Mouse (Mus musculus): ENCODE data around the gene Wrnip1. TPM values are rescaled to one million over a fixed set of nuclear protein-coding genes. Genes with fewer than 3 reads are reported as not detected.
A peak's percentile ranks its signal among the peaks of the same experiment; 100 is the strongest.
"Not testable (repeated sequence)": the region's sequence is repeated elsewhere in the genome, so short reads cannot be mapped to it uniquely, and the experiment has no call there.

Wrnip1 gene
- total RNA-seq, 1 experiment from 2014 or later: 20.6 TPM

- ATAC-seq (replicated peaks; ENCODE audit: insufficient number of reproducible peaks, low FRiP score, low TSS enrichment, poor library complexity, severe bottlenecking): no peak
Measured at GRCm38 (mm10) chr13:32841349-32841748, 39.5 kb downstream of the Wrnip1 start.

DNA sequence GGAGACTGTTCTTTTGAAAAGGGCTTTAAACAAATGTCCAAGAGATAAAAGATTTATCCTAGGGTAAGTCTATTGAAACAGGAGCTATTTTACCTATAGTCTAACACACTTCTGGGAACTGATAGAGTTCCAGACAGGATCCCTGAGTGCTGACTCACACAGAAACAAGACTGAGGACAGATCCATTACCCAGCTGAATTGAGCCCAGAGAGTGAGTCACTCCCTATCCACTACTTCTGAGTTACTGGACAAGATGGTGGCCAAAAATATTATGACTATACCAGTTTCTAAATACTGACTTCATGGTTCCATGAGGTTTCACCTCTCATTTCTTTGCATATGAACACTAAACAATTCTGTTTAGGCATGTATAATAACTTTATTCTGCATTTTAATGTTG is 44.4 kb downstream of the Wrnip1 start:
- ATAC-seq (replicated peaks; ENCODE audit: insufficient number of reproducible peaks, low FRiP score, low TSS enrichment, poor library complexity, severe bottlenecking): no peak

- no peak; the same call in 1 of the 2 replicates for ATAC-seq (replicated peaks; ENCODE audit: insufficient number of reproducible peaks, low FRiP score, low TSS enrichment, poor library complexity, severe bottlenecking)
Measured at GRCm38 (mm10) chr13:32849092-32849491, 47.3 kb downstream of the Wrnip1 start.

- ATAC-seq (replicated peaks; ENCODE audit: insufficient number of reproducible peaks, low FRiP score, low TSS enrichment, poor library complexity, severe bottlenecking): no peak
Measured at GRCm38 (mm10) chr13:32849531-32850123, 47.8 kb downstream of the Wrnip1 start.

- ATAC-seq (replicated peaks; ENCODE audit: insufficient number of reproducible peaks, low FRiP score, low TSS enrichment, poor library complexity, severe bottlenecking): no peak
Measured at GRCm38 (mm10) chr13:32850156-32850555, 48.3 kb downstream of the Wrnip1 start.

GRCm38 (mm10) chr13:32850668-32851404 is 49.0 kb downstream of the Wrnip1 start, which contains the start of gene Serpinb1a:
Gene Serpinb1a (minus strand): TSS chr13:32851185.
- ATAC-seq (replicated peaks; ENCODE audit: insufficient number of reproducible peaks, low FRiP score, low TSS enrichment, poor library complexity, severe bottlenecking): 0 out of 2 replicates have a peak, but pooled peaks have one; percentile 23

DNA sequence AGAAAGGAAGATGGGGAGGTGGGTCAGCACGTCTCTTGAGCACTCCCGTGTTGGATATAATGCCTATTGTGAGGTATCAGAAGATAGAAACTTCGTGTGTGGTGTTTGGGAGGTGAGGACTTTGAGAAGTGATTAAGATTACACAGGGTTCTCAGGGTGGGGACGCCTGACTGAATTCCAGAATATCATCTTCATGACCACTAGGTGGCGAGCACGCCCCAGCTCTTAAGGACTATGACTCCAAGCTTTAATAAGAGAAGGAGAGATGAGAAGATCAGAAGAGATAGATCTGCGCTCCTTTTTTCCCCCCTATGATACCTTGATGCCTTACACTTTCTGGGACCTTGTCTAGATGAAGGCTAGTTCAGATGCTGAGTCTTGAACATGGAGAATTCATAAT is 50.1 kb downstream of the Wrnip1 start:
- peak; percentile 68; the same call in 1 of the 2 replicates for ATAC-seq (replicated peaks; ENCODE audit: insufficient number of reproducible peaks, low FRiP score, low TSS enrichment, poor library complexity, severe bottlenecking)

GRCm38 (mm10) chr13:32852539-32852938 is 50.7 kb downstream of the Wrnip1 start:
- ATAC-seq (replicated peaks; ENCODE audit: insufficient number of reproducible peaks, low FRiP score, low TSS enrichment, poor library complexity, severe bottlenecking): no peak

- ATAC-seq (replicated peaks; ENCODE audit: insufficient number of reproducible peaks, low FRiP score, low TSS enrichment, poor library complexity, severe bottlenecking): no peak
Measured at GRCm38 (mm10) chr13:32853073-32853472, 51.2 kb downstream of the Wrnip1 start.

GRCm38 (mm10) chr13:32860821-32861220 is 59.0 kb downstream of the Wrnip1 start:
- ATAC-seq (replicated peaks; ENCODE audit: insufficient number of reproducible peaks, low FRiP score, low TSS enrichment, poor library complexity, severe bottlenecking): no peak

DNA sequence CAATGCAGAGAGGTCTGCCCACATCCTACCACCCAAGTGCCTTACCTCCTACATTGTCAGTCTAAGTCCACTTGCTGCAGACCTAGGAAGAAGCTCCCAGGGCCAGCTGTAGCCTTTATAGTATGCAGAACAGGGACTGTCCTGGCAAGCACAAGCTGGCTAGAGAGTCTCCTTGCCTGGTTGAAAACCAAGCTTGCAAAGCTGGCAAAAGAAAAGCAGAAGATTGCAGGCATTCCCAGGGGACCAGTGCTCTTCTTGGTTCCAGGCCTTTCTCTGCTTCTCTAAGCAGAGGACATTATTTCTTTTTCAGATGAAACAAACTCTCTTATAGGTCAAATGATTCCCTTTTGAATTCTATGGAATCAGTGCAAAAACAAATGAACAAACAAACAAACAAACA is 61.6 kb downstream of the Wrnip1 start:
- ATAC-seq (replicated peaks; ENCODE audit: insufficient number of reproducible peaks, low FRiP score, low TSS enrichment, poor library complexity, severe bottlenecking): no peak

GRCm38 (mm10) chr13:32864529-32864928 is 62.7 kb downstream of the Wrnip1 start:
- not testable (repeated sequence) for ATAC-seq (replicated peaks; ENCODE audit: insufficient number of reproducible peaks, low FRiP score, low TSS enrichment, poor library complexity, severe bottlenecking)

GRCm38 (mm10) chr13:32865591-32865990 is 63.8 kb downstream of the Wrnip1 start:
- ATAC-seq (replicated peaks; ENCODE audit: insufficient number of reproducible peaks, low FRiP score, low TSS enrichment, poor library complexity, severe bottlenecking): no peak

- peak; percentile 71; the same call in 1 of the 2 replicates for ATAC-seq (replicated peaks; ENCODE audit: insufficient number of reproducible peaks, low FRiP score, low TSS enrichment, poor library complexity, severe bottlenecking)
Measured at GRCm38 (mm10) chr13:32866484-32866883, 64.6 kb downstream of the Wrnip1 start.

DNA sequence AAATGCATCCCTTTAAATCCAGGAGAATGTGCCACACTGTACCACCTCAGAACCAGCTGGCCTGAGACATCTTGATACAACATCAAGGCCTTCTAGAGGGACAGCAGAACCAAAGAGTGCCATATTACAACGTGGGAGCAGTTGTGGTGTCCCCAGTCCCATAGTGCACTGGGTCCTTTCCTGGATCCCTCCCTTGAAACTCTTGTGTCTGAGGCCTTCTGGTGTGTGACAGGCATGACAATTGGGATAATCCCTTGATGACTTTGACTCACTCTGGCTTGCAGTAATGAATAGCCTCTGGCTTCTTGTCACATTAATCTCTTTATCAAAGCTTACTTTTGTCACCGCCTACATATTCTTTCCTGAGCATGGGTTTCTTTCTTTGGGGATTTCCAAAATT is 65.2 kb downstream of the Wrnip1 start:
- no peak for ATAC-seq (replicated peaks; ENCODE audit: insufficient number of reproducible peaks, low FRiP score, low TSS enrichment, poor library complexity, severe bottlenecking)

DNA sequence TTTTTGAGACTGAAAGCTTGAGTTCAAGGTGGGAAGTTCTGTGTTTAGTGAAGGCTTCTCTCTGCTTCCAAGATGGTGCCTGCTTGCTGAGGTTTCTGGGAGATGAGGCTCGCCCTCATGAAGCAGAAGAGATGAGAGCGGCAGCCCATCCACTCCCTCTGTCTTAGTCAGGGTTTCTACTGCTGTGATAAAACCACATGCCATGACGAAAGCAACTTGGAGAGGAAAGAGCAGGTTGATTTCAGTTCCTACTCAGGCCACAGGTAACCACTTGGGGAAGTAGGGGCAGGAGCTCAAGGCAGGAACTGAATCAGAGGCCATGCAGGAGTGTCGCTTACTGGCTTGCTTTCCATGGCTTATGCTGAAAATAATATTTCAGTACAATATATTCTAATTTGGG is 66.4 kb downstream of the Wrnip1 start:
- ATAC-seq (replicated peaks; ENCODE audit: insufficient number of reproducible peaks, low FRiP score, low TSS enrichment, poor library complexity, severe bottlenecking): peak; percentile 79

GRCm38 (mm10) chr13:32868843-32869242 is 67.0 kb downstream of the Wrnip1 start:
- no peak for ATAC-seq (replicated peaks; ENCODE audit: insufficient number of reproducible peaks, low FRiP score, low TSS enrichment, poor library complexity, severe bottlenecking)

All from monocyte, adult 5-6 weeks (primary cell).